Mouse (Mus musculus): ENCODE measurements at regions not wholly inside any gene's neighbourhood (a gene's known extent, or its start where the extent isn't known, plus 50 kb on each side); places are given as distances from the start of the nearest gene placed in this dataset.

DNA sequence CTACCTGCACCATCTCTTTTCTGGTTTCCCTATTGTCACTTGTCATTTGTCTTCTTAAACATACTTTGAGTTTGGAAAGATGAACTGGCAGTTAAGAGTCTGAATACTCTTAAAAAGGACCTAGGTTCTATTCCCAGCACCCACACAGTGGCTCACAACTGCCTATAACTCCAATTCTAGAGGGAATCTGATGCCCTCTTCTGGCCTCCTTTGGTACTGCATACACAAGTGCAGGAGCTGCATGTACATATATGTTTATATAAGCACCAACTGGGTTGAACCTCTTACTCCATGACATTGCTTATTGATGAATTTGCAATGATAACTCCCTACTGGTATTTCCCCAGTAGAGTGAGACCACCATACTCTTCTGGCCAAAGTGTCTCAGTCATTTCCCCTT is 86.4 kb upstream of the Mgmt start:
- no peak overlapping the region for H3K4me2 ChIP-seq (ENCODE audit: low read length)
- no peaks in the 10 kb centered on the region for H3K4me1 ChIP-seq (replicated peaks; ENCODE audit: control insufficient read depth, insufficient read depth, low read length)
- H3K36me3 ChIP-seq (ENCODE audit: control insufficient read depth, insufficient read depth), result no peaks in the 10 kb centered on the region
- H3K4me3 ChIP-seq (replicated peaks; ENCODE audit: low read length), result no peak overlapping the region
- no peaks in the 10 kb centered on the region for H3K9me3 ChIP-seq (ENCODE audit: control insufficient read depth, low read length)
- no peaks in the 10 kb centered on the region; the same call in 1 of the 2 replicates for H3K27me3 ChIP-seq (replicated peaks; ENCODE audit: control insufficient read depth, insufficient read depth, low read length)
- H3K9ac ChIP-seq (replicated peaks; ENCODE audit: low read depth, low read length), result no peak overlapping the region
- no peak overlapping the region for H3K27ac ChIP-seq (ENCODE audit: low read length)
- ATAC-seq, result no peak

DNA sequence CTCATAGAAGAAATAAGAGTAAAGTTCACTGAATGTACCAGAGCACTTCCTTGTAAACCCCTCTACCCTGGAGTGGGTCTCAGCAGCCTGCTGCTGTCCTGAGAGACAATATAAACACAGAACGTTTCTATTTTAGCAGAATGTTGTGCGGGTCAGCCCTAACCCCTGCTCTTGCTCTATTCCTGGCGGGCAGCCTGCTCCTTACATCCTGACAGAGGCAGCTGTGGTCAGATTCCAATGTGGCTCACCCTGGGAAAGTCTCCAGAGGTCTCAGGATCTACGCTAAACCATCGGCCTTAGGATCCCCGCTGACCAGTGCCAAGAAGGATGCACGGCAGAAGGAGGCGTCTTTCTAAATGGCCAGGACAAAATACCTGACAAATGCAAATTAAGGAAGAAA is 84.8 kb upstream of the Mgmt start:
- Histone ChIP-seq H3K9ac (replicated peaks; ENCODE audit: low read depth, low read length) (no peak overlapping the region), H3K4me3 (replicated peaks; ENCODE audit: low read length) (no peak overlapping the region), H3K4me1 (replicated peaks; ENCODE audit: control insufficient read depth, insufficient read depth, low read length) (no peaks in the 10 kb centered on the region), H3K36me3 (ENCODE audit: control insufficient read depth, insufficient read depth) (no peaks in the 10 kb centered on the region), H3K27me3 (replicated peaks; ENCODE audit: control insufficient read depth, insufficient read depth, low read length) (no peaks in the 10 kb centered on the region; the same call in 1 of the 2 replicates), H3K4me2 (ENCODE audit: low read length) (no peak overlapping the region), H3K27ac (ENCODE audit: low read length) (no peak overlapping the region), H3K9me3 (ENCODE audit: control insufficient read depth, low read length) (no peaks in the 10 kb centered on the region)
- WGBS, result 86% methylated on average over 8 of the region's 8 CpGs
- ATAC-seq, result no peak

DNA sequence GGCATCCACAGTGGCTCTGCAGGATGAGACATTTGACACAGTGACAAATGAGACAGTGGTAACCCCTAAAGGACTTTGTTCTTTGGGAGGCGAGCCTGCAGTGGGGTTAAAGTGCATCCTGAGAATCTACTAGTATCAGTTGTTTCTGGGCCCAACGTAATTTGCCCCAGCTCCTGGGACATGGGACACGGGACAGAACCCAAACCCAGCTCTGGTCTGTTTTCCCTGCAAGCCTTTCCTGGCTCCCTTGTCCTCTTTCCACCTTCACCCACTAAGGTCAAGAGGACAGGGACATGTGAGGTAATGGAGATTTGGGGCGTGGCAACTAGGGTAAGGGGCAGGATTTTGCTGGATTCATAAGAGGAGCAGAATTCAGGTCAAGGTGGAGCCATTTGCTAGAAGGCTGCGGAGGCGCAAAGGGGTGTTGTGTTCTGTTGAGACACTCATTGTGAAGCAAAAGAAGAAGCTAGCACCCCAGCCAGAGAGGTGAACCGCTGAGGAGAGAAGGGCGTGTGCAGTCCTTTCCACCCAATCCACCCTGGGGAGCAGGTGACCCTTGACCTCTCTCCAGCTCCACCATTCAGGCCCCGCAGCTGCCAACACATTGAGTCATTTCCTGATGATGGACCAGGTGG is 80.6 kb upstream of the Mgmt start:
- Histone ChIP-seq H3K4me1 (replicated peaks; ENCODE audit: control insufficient read depth, insufficient read depth, low read length) (no peaks in the 10 kb centered on the region), H3K4me3 (replicated peaks; ENCODE audit: low read length) (no peak overlapping the region), H3K4me2 (ENCODE audit: low read length) (no peak overlapping the region), H3K36me3 (ENCODE audit: control insufficient read depth, insufficient read depth) (no peaks in the 10 kb centered on the region), H3K27me3 (replicated peaks; ENCODE audit: control insufficient read depth, insufficient read depth, low read length) (peaks cover 9% of the 10 kb centered on the region; the same call in 1 of the 2 replicates), H3K9ac (replicated peaks; ENCODE audit: low read depth, low read length) (no peak overlapping the region), H3K9me3 (ENCODE audit: control insufficient read depth, low read length) (no peaks in the 10 kb centered on the region), H3K27ac (ENCODE audit: low read length) (no peak overlapping the region)
- 83% methylated on average over 9 of the region's 9 CpGs for WGBS
- ATAC-seq, result no peak

DNA sequence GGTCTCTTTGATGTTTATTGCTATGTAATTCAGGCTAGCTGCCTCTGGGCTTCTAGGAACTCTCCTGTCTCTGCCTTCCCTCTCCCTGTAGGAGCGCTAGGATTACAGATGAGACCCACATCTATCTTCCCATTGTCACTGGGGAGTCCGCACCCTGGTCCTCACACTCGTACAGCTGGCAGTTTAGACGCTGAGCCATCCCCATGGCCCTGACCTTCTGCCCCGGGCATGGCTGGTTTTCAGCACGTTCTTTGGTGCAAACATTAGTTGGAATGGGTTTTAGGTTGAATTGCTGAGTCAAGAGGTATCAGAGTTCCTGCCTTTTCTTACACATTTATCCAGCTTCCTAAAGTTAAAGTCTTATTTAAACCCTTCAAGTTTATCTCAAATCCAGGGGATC is 79.7 kb upstream of the Mgmt start:
- Histone ChIP-seq H3K4me3 (replicated peaks; ENCODE audit: low read length) (no peak overlapping the region), H3K4me2 (ENCODE audit: low read length) (no peak overlapping the region), H3K27ac (ENCODE audit: low read length) (no peak overlapping the region), H3K4me1 (replicated peaks; ENCODE audit: control insufficient read depth, insufficient read depth, low read length) (no peaks in the 10 kb centered on the region), H3K9me3 (ENCODE audit: control insufficient read depth, low read length) (no peaks in the 10 kb centered on the region), H3K36me3 (ENCODE audit: control insufficient read depth, insufficient read depth) (no peaks in the 10 kb centered on the region), H3K27me3 (replicated peaks; ENCODE audit: control insufficient read depth, insufficient read depth, low read length) (peaks cover 10% of the 10 kb centered on the region; the same call in 1 of the 2 replicates), H3K9ac (replicated peaks; ENCODE audit: low read depth, low read length) (no peak overlapping the region)
- WGBS, result 89% methylated on average over 6 of the region's 6 CpGs
- ATAC-seq, result no peak

DNA sequence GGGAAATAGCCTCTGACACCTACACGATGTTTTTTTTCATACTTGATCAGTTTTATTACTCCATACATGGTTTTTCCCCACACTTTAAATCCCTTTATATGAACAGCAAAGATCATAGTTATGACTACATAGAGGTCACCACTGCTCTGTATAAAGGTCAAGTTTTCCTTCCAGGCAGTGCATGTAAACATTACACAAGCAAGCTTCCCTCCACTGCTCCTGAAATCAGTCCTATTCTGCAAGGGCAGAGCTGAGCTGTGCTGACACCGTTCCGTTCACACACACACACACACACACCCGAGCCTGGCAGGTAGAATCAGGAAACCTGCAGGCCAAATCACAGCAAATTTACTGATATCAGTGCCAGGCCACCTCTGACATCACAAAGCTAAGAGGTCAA is 74.1 kb upstream of the Mgmt start:
- H3K9me3 ChIP-seq (ENCODE audit: control insufficient read depth, low read length), result no peaks in the 10 kb centered on the region
- peaks cover 20% of the 10 kb centered on the region for H3K27me3 ChIP-seq (replicated peaks; ENCODE audit: control insufficient read depth, insufficient read depth, low read length)
- H3K4me3 ChIP-seq (replicated peaks; ENCODE audit: low read length), result no peak overlapping the region
- no peaks in the 10 kb centered on the region for H3K36me3 ChIP-seq (ENCODE audit: control insufficient read depth, insufficient read depth)
- H3K4me1 ChIP-seq (replicated peaks; ENCODE audit: control insufficient read depth, insufficient read depth, low read length), result no peaks in the 10 kb centered on the region; the same call in 1 of the 2 replicates
- H3K27ac ChIP-seq (ENCODE audit: low read length), result no peak overlapping the region
- ATAC-seq, result no peak
- WGBS, result 65% methylated on average over 4 of the region's 4 CpGs
- H3K9ac ChIP-seq (replicated peaks; ENCODE audit: low read depth, low read length), result no peak overlapping the region
- H3K4me2 ChIP-seq (ENCODE audit: low read length), result no peak overlapping the region

DNA sequence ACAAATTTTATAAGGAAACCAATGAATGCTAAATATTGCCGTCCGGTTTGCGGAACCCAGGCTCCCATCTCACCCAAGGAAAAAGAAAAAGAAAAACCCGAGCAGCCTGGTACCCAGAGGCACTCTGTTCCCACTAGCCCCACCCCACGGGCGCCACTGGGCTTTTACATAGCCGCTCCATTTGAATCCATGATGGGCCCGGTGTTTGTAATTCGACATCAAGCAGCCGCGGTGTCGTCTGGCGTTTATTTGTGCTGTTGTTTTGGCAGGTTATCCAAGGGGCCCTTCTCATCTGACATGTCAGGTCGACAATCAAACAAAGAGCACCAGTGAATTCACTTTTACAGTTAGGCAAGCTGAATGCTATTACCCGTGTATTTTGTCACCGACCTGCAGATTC is 68.8 kb upstream of the Mgmt start:
- Histone ChIP-seq H3K27me3 (replicated peaks; ENCODE audit: control insufficient read depth, insufficient read depth, low read length) (peaks cover 21% of the 10 kb centered on the region; the same call in 1 of the 2 replicates), H3K4me3 (replicated peaks; ENCODE audit: low read length) (peak overlapping the region; percentile 23), H3K4me1 (replicated peaks; ENCODE audit: control insufficient read depth, insufficient read depth, low read length) (peaks cover 7% of the 10 kb centered on the region; the same call in 1 of the 2 replicates), H3K27ac (ENCODE audit: low read length) (no peak overlapping the region), H3K4me2 (ENCODE audit: low read length) (peak overlapping the region; percentile 46), H3K36me3 (ENCODE audit: control insufficient read depth, insufficient read depth) (no peaks in the 10 kb centered on the region), H3K9me3 (ENCODE audit: control insufficient read depth, low read length) (no peaks in the 10 kb centered on the region), H3K9ac (replicated peaks; ENCODE audit: low read depth, low read length) (0 out of 2 replicates have a peak overlapping the region, but pooled peaks have one; percentile 5)
- WGBS, result 7% methylated on average over 16 of the region's 16 CpGs
- ATAC-seq, result no peak; the same call in 1 of the 2 replicates

DNA sequence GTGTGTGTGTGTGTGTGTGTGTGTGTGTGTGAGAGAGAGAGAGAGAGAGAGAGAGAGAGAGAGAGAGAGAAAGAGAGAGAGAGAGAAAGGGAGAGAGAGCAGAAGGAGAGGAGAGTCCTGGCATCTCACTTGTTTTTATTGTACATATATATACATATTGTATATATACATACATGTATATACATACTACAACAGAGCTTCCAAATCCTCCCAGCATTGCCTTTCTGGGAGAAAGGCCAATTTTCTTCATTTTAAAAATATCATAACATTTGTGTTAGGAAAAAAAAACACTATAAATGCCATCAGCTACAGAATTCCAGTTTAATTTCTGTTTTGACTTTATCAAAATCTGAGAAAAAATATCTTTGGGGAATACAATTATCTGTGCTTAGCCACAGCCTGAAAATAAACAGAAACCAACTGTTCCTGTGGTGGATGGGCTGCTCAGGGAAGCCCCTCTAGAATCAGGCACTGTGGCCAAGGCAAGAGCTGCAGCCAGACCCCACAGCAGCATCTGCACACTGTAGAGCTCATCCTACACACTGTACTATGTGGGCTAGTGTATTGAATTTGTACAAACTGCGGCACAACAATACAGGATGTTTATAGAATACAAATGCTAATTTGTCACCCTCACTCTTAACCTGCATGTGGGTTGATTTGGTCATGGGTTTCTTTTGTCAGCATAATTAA is 64.6 kb upstream of the Mgmt start:
- Histone ChIP-seq H3K36me3 (ENCODE audit: control insufficient read depth, insufficient read depth) (no peaks in the 10 kb centered on the region), H3K27me3 (replicated peaks; ENCODE audit: control insufficient read depth, insufficient read depth, low read length) (peaks cover 18% of the 10 kb centered on the region), H3K9ac (replicated peaks; ENCODE audit: low read depth, low read length) (no peak overlapping the region), H3K27ac (ENCODE audit: low read length) (no peak overlapping the region), H3K4me1 (replicated peaks; ENCODE audit: control insufficient read depth, insufficient read depth, low read length) (peaks cover 7% of the 10 kb centered on the region; the same call in 1 of the 2 replicates), H3K4me3 (replicated peaks; ENCODE audit: low read length) (no peak overlapping the region), H3K4me2 (ENCODE audit: low read length) (no peak overlapping the region), H3K9me3 (ENCODE audit: control insufficient read depth, low read length) (no peaks in the 10 kb centered on the region)
- ATAC-seq, result peak; percentile 38; the same call in 1 of the 2 replicates
- WGBS, result 52% methylated on average over 1 of the region's 1 CpGs

DNA sequence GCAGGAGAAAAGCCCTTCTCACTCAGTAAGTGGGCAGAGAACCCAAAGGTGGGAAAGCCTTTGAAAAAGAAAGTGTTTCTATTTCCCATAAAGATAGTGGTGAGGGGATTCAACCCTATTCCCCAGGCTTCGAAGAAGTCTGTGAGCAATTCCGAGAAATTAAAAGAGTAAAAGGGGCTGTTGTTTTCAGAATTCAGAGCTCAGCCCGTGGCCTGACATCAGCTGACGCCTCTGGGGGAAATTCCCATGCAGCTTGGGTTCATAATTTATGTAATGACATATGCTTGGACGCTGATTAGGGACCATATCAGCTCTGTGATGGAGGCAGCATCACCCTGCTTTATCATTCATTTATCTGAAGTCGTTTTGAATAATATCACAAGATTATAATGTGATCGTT is 62.0 kb upstream of the Mgmt start:
- H3K27me3 ChIP-seq (replicated peaks; ENCODE audit: control insufficient read depth, insufficient read depth, low read length), result peaks cover 13% of the 10 kb centered on the region
- 77% methylated on average over 7 of the region's 7 CpGs for WGBS
- no peak overlapping the region for H3K4me2 ChIP-seq (ENCODE audit: low read length)
- no peak overlapping the region for H3K9ac ChIP-seq (replicated peaks; ENCODE audit: low read depth, low read length)
- no peaks in the 10 kb centered on the region for H3K4me1 ChIP-seq (replicated peaks; ENCODE audit: control insufficient read depth, insufficient read depth, low read length)
- no peaks in the 10 kb centered on the region for H3K9me3 ChIP-seq (ENCODE audit: control insufficient read depth, low read length)
- ATAC-seq, result no peak
- H3K36me3 ChIP-seq (ENCODE audit: control insufficient read depth, insufficient read depth), result no peaks in the 10 kb centered on the region
- H3K27ac ChIP-seq (ENCODE audit: low read length), result no peak overlapping the region
- H3K4me3 ChIP-seq (replicated peaks; ENCODE audit: low read length), result no peak overlapping the region

DNA sequence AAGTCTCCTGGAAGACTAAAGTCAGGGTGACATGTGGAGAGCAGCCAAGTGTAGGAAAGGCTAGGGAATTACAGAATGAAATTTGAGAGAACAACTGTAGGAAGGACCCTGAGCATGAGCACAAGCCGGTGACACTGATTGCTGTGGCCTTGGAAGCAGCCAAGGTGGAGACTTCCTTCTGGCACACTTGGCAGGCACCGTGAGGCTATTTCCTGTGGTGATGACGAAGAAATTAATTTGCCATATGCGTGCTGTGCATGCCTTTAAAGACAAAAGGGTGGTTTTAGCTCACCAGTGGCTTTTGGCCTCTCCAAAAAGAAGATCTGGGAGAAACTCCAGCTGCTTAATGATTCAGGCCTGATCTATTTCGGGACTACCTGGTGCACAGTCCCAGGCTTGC is 55.4 kb upstream of the Mgmt start:
- H3K4me1 ChIP-seq (replicated peaks; ENCODE audit: control insufficient read depth, insufficient read depth, low read length), result no peaks in the 10 kb centered on the region
- H3K36me3 ChIP-seq (ENCODE audit: control insufficient read depth, insufficient read depth), result no peaks in the 10 kb centered on the region
- 52% methylated on average over 5 of the region's 5 CpGs for WGBS
- no peak overlapping the region for H3K9ac ChIP-seq (replicated peaks; ENCODE audit: low read depth, low read length)
- peaks cover 18% of the 10 kb centered on the region for H3K27me3 ChIP-seq (replicated peaks; ENCODE audit: control insufficient read depth, insufficient read depth, low read length)
- H3K4me2 ChIP-seq (ENCODE audit: low read length), result no peak overlapping the region
- H3K9me3 ChIP-seq (ENCODE audit: control insufficient read depth, low read length), result no peaks in the 10 kb centered on the region
- H3K4me3 ChIP-seq (replicated peaks; ENCODE audit: low read length), result no peak overlapping the region
- H3K27ac ChIP-seq (ENCODE audit: low read length), result no peak overlapping the region
- no peak for ATAC-seq
